Mouse (Mus musculus) limb, embryonic 11.5 days (tissue): ENCODE results near the gene Gprc5d. TPM values are rescaled to one million over a fixed set of nuclear protein-coding genes. Genes with fewer than 3 reads are reported as not detected.

Experiments
- ATAC-seq: fragments of 200-750 bp; cut with Nextera tagmentation; 2 replicates; pipeline ENCODE4 v1.8.0; 2017; ENCODE audit warnings: low read depth; ENCODE audit not compliant: insufficient number of reproducible peaks, low FRiP score, low TSS enrichment
- DNase-seq: peaks from one replicate; pipeline ENCODE4 v3.0.0-alpha.2; 2015; ENCODE audit warnings: low spot score
- H3K27ac ChIP-seq: fragments of 300-500 bp; sonication (generic); replicated peaks from 2 replicates; pipeline ENCODE4 v1.5.1; 2014; ENCODE audit warnings: low read depth, mild to moderate bottlenecking, low read length
- H3K27me3 ChIP-seq: fragments of 300-500 bp; sonication (generic); 2 replicates; pipeline ENCODE4 v1.6.1; 2014; ENCODE audit warnings: mild to moderate bottlenecking, low read length, mixed read lengths; ENCODE audit not compliant: control insufficient read depth, insufficient read depth
- H3K36me3 ChIP-seq: fragments of 300-500 bp; sonication (generic); 2 replicates; pipeline ENCODE4 v1.6.1; 2014; ENCODE audit warnings: mild to moderate bottlenecking, low read length, moderate library complexity, mixed read lengths; ENCODE audit not compliant: control insufficient read depth, insufficient read depth
- H3K4me1 ChIP-seq: fragments of 300-500 bp; sonication (generic); 2 replicates; pipeline ENCODE4 v1.6.1; 2014; ENCODE audit warnings: low read length, mixed read lengths; ENCODE audit not compliant: control insufficient read depth, insufficient read depth
- H3K4me2 ChIP-seq: fragments of 300-500 bp; sonication (generic); 2 replicates; pipeline ENCODE4 v1.6.1; 2014; ENCODE audit warnings: low read depth, mild to moderate bottlenecking, moderate library complexity; ENCODE audit not compliant: severe bottlenecking
- H3K4me3 ChIP-seq: fragments of 300-500 bp; sonication (generic); 2 replicates; pipeline ENCODE4 v1.5.1; 2014; ENCODE audit warnings: low read depth, low read length
- H3K9ac ChIP-seq: fragments of 300-500 bp; sonication (generic); 2 replicates; pipeline ENCODE4 v1.6.1; 2014; ENCODE audit warnings: mild to moderate bottlenecking, low read length
- H3K9me3 ChIP-seq: fragments of 300-500 bp; sonication (generic); 2 replicates; pipeline ENCODE4 v1.6.1; 2016; ENCODE audit warnings: low read length; ENCODE audit not compliant: control insufficient read depth
- WGBS: fragments of 180-500 bp; shearing (Covaris S2); extraction: QIAGEN DNeasy Blood & Tissue Kit; methylation state at CpG from one replicate; pipeline ENCODE4 v1.1.7; 2014; 5-methylcytosine and 5-hydroxymethylcytosine counted together
- polyA plus RNA-seq: library from polyadenylated mRNA; unstranded; fragments of >200 nt; fragmentation: Nextera tagmentation; extraction: Ambion mirVana; gene quantifications from 2 replicates; pipeline ENCODE4 v1.2.1, GENCODE M21; 2014

Gene Gprc5d
- not detected in 2 replicates for polyA plus RNA-seq

GRCm38 (mm10) chr6:135118183-135118582 lies at the start of gene Gprc5d:
TSS of gene Gprc5d (minus strand) at chr6:135118283.
- WGBS: 84% methylated on average over 5 of the region's 5 CpGs

GRCm38 (mm10) chr6:135166712-135167111 lies 48.6 kb upstream of the Gprc5d start:
- Histone ChIP-seq H3K9me3 (no peaks in the 10 kb centered on the region), H3K4me2 (no peak overlapping the region), H3K4me1 (0 out of 2 replicates have a peak, but pooled peaks cover 3% of the 10 kb centered on the region), H3K9ac (no peak overlapping the region), H3K36me3 (no peaks in the 10 kb centered on the region), H3K27me3 (no peaks in the 10 kb centered on the region), H3K27ac (no peak overlapping the region), H3K4me3 (no peak overlapping the region)
- WGBS: 57% methylated on average over 5 of the region's 5 CpGs
- DNase-seq: no peak
- ATAC-seq: no peak

More at GRCm38 (mm10) chr6:135118183-135118582, at the start of gene Gprc5d:
- no peaks in the 10 kb centered on the region for H3K36me3 ChIP-seq
- no peak within 1 kb of the TSS for H3K4me2 ChIP-seq
- no peaks in the 10 kb centered on the region for H3K9me3 ChIP-seq
- no peak within 1 kb of the TSS for H3K4me3 ChIP-seq
- no peaks in the 10 kb centered on the region for H3K4me1 ChIP-seq
- no peak within 1 kb of the TSS for H3K9ac ChIP-seq
- H3K27me3 ChIP-seq: no peaks in the 10 kb centered on the region
- no peak for DNase-seq
- ATAC-seq: no peak
- no peak within 1 kb of the TSS for H3K27ac ChIP-seq

GRCm38 (mm10) chr6:135166262-135166661 lies 48.2 kb upstream of the Gprc5d start:
- Histone ChIP-seq H3K4me1 (0 out of 2 replicates have a peak, but pooled peaks cover 3% of the 10 kb centered on the region), H3K4me3 (no peak overlapping the region), H3K4me2 (no peak overlapping the region), H3K9me3 (no peaks in the 10 kb centered on the region), H3K36me3 (no peaks in the 10 kb centered on the region), H3K9ac (no peak overlapping the region), H3K27ac (no peak overlapping the region), H3K27me3 (no peaks in the 10 kb centered on the region)
- DNase-seq (no peak), ATAC-seq (no peak)
- WGBS: 87% methylated on average over 3 of the region's 3 CpGs

- H3K27me3 ChIP-seq: no peaks in the 10 kb centered on the region
- H3K9ac ChIP-seq: no peak overlapping the region
- H3K27ac ChIP-seq: no peak overlapping the region
- no peak overlapping the region for H3K4me3 ChIP-seq
- H3K36me3 ChIP-seq: no peaks in the 10 kb centered on the region
- 0 out of 2 replicates have a peak, but pooled peaks cover 3% of the 10 kb centered on the region for H3K4me1 ChIP-seq
- DNase-seq (no peak), ATAC-seq (no peak)
- 74% methylated on average over 2 of the region's 2 CpGs for WGBS
- no peaks in the 10 kb centered on the region for H3K9me3 ChIP-seq
- no peak overlapping the region for H3K4me2 ChIP-seq
Observed at GRCm38 (mm10) chr6:135165706-135166105, 47.6 kb upstream of the Gprc5d start.

- no peaks in the 10 kb centered on the region for H3K9me3 ChIP-seq
- H3K27me3 ChIP-seq: no peaks in the 10 kb centered on the region
- ATAC-seq (no peak), DNase-seq (no peak)
- H3K4me2 ChIP-seq: no peak overlapping the region
- no peak overlapping the region for H3K9ac ChIP-seq
- H3K4me1 ChIP-seq: 0 out of 2 replicates have a peak, but pooled peaks cover 3% of the 10 kb centered on the region
- no peaks in the 10 kb centered on the region for H3K36me3 ChIP-seq
- H3K4me3 ChIP-seq: no peak overlapping the region
- no peak overlapping the region for H3K27ac ChIP-seq
- WGBS: 71% methylated on average over 3 of the region's 3 CpGs
Observed at GRCm38 (mm10) chr6:135165191-135165590, 47.1 kb upstream of the Gprc5d start.

GRCm38 (mm10) chr6:135162861-135163260 lies 44.8 kb upstream of the Gprc5d start:
- Histone ChIP-seq H3K9me3 (no peaks in the 10 kb centered on the region), H3K4me1 (no peaks in the 10 kb centered on the region), H3K4me3 (no peak overlapping the region), H3K4me2 (no peak overlapping the region), H3K9ac (no peak overlapping the region), H3K27ac (no peak overlapping the region), H3K36me3 (no peaks in the 10 kb centered on the region), H3K27me3 (no peaks in the 10 kb centered on the region)
- ATAC-seq (no peak), DNase-seq (no peak)
- 72% methylated on average over 4 of the region's 4 CpGs for WGBS

GRCm38 (mm10) chr6:135162311-135162710 lies 44.2 kb upstream of the Gprc5d start:
- H3K4me1 ChIP-seq: no peaks in the 10 kb centered on the region
- no peaks in the 10 kb centered on the region for H3K27me3 ChIP-seq
- DNase-seq (no peak), ATAC-seq (no peak)
- no peak overlapping the region for H3K9ac ChIP-seq
- no peaks in the 10 kb centered on the region for H3K36me3 ChIP-seq
- no peaks in the 10 kb centered on the region for H3K9me3 ChIP-seq
- WGBS: 84% methylated on average over 3 of the region's 3 CpGs
- H3K4me2 ChIP-seq: no peak overlapping the region
- H3K27ac ChIP-seq: no peak overlapping the region
- H3K4me3 ChIP-seq: no peak overlapping the region

- H3K9ac ChIP-seq: no peak overlapping the region
- 77% methylated on average over 4 of the region's 4 CpGs for WGBS
- H3K4me3 ChIP-seq: no peak overlapping the region
- H3K27ac ChIP-seq: no peak overlapping the region
- H3K36me3 ChIP-seq: no peaks in the 10 kb centered on the region
- ATAC-seq (no peak), DNase-seq (no peak)
- H3K9me3 ChIP-seq: no peaks in the 10 kb centered on the region
- H3K4me1 ChIP-seq: no peaks in the 10 kb centered on the region
- no peaks in the 10 kb centered on the region for H3K27me3 ChIP-seq
- H3K4me2 ChIP-seq: no peak overlapping the region
Observed at GRCm38 (mm10) chr6:135161356-135161755, 43.3 kb upstream of the Gprc5d start.

- H3K9me3 ChIP-seq: no peaks in the 10 kb centered on the region
- H3K9ac ChIP-seq: no peak overlapping the region
- no peaks in the 10 kb centered on the region for H3K4me1 ChIP-seq
- no peak overlapping the region for H3K4me2 ChIP-seq
- H3K27ac ChIP-seq: no peak overlapping the region
- no peak for ATAC-seq
- H3K36me3 ChIP-seq: no peaks in the 10 kb centered on the region
- 61% methylated on average over 4 of the region's 4 CpGs for WGBS
- H3K27me3 ChIP-seq: no peaks in the 10 kb centered on the region
- H3K4me3 ChIP-seq: no peak overlapping the region
- DNase-seq: no peak
Observed at GRCm38 (mm10) chr6:135158509-135158908, 40.4 kb upstream of the Gprc5d start.
